Mouse (Mus musculus) thymus, adult 2 months (tissue): ENCODE results near the gene Cul4a.

Source experiments
- CTCF ChIP-seq: fragments of 200-500 bp; IDR thresholded peaks from 2 replicates; pipeline ENCODE4 v1.5.1; 2012; ENCODE audit warnings: mild to moderate bottlenecking, control low read depth, low read length, moderate library complexity, borderline replicate concordance; ENCODE audit not compliant: control insufficient read depth, poor library complexity, insufficient read depth; ENCODE audit errors: extremely low read depth
- POLR2A ChIP-seq: fragments of 200-500 bp; IDR thresholded peaks from 2 replicates; pipeline ENCODE4 v1.6.1; 2012; ENCODE audit warnings: mild to moderate bottlenecking, low read length, control low read depth, moderate library complexity; ENCODE audit not compliant: control insufficient read depth, poor library complexity, insufficient read depth; ENCODE audit errors: extremely low read depth

- TF ChIP-seq POLR2A: no peak
- TF ChIP-seq CTCF: no peak
Observed at GRCm38 (mm10) chr8:13113232-13113631, 7.8 kb downstream of the Cul4a start.
